Comparison of ENCODE assay signal across 38 mouse cellular contexts in genomic region chr11:69179512-69179911, GRCm38 (mm10). TPM values are rescaled to one million over a fixed set of nuclear protein-coding genes. Genes with fewer than 3 reads are reported as not detected.
"Had no signal": no experiment of that assay in that cellular context is flagged by ENCODE, and none has a peak within 500 bp of the region (broad histone marks: within the 10 kb centered on the region; RNA-seq: fewer than 3 reads in every experiment).

No protein-coding gene starts in this region.

- H3K27me3 ChIP-seq: limb, embryonic 13.5 days; limb, embryonic 15.5 days; lung, embryonic 15.5 days; midbrain, embryonic 12.5 days; midbrain, embryonic 13.5 days; midbrain, embryonic 15.5 days had no signal

- H3K36me3 ChIP-seq: limb, embryonic 10.5 days; limb, embryonic 12.5 days; limb, embryonic 13.5 days; limb, embryonic 15.5 days; liver, embryonic 12.5 days; liver, embryonic 13.5 days; liver, embryonic 15.5 days; lung, embryonic 15.5 days; midbrain, embryonic 10.5 days; midbrain, embryonic 12.5 days; midbrain, embryonic 13.5 days; midbrain, embryonic 15.5 days had no signal

- H3K4me3 ChIP-seq: limb, embryonic 10.5 days; limb, embryonic 12.5 days; limb, embryonic 13.5 days; limb, embryonic 15.5 days; liver, embryonic 12.5 days; liver, embryonic 13.5 days; liver, embryonic 15.5 days; lung, embryonic 15.5 days; megakaryocyte, embryonic 14.5 days; midbrain, embryonic 10.5 days; midbrain, embryonic 12.5 days; midbrain, embryonic 13.5 days; midbrain, embryonic 15.5 days; myocyte had no signal

- H3K27ac ChIP-seq: limb, embryonic 10.5 days; limb, embryonic 12.5 days; limb, embryonic 13.5 days; limb, embryonic 15.5 days; liver, embryonic 12.5 days; liver, embryonic 13.5 days; liver, embryonic 14.5 days; liver, embryonic 15.5 days; lung, embryonic 15.5 days; macrophage; midbrain, embryonic 10.5 days; midbrain, embryonic 12.5 days; midbrain, embryonic 13.5 days; midbrain, embryonic 15.5 days had no signal

- DNase-seq: left cerebral cortex, postnatal 4 days; liver; liver, embryonic 13.5 days; liver, postnatal 0 days; lung, adult 18-20 months; lung, adult 2 months; lung, embryonic 14.5 days; lung, postnatal 10 days; lung, postnatal 14 days; lung, postnatal 36 days; midbrain, embryonic 14.5 days had no signal

- H3K9me3 ChIP-seq: limb, embryonic 10.5 days; limb, embryonic 12.5 days; limb, embryonic 13.5 days; limb, embryonic 15.5 days; liver, embryonic 12.5 days; liver, embryonic 13.5 days; liver, embryonic 15.5 days; lung, embryonic 15.5 days; megakaryocyte, embryonic 14.5 days; midbrain, embryonic 10.5 days; midbrain, embryonic 12.5 days; midbrain, embryonic 13.5 days; midbrain, embryonic 15.5 days had no signal

- H3K4me1 ChIP-seq: limb, embryonic 13.5 days; limb, embryonic 15.5 days; liver, embryonic 12.5 days; liver, embryonic 13.5 days; liver, embryonic 15.5 days; lung, embryonic 15.5 days; midbrain, embryonic 10.5 days; midbrain, embryonic 12.5 days; midbrain, embryonic 13.5 days; midbrain, embryonic 15.5 days had no signal

RNA-seq across cellular contexts. Expression of gene Alox8, which starts 18.1 kb away (rescaled TPM):
- total RNA-seq: liver, adult 2 months; megakaryocyte-erythroid progenitor cell, adult 5-6 weeks had no signal
- polyA plus RNA-seq: limb, embryonic 12.5 days; liver, adult 2 months; liver, embryonic 12.5 days; liver, embryonic 13.5 days; lung, adult 2 months; lung, embryonic 14.5 days; macrophage; midbrain, embryonic 11.5 days; myocyte; neural tube, embryonic 11.5 days had no signal

RNA-seq across cellular contexts. Expression of gene Alox12b, which starts 22.7 kb away (rescaled TPM):
- total RNA-seq: liver, adult 2 months; megakaryocyte progenitor cell, adult 5-6 weeks; megakaryocyte, adult 5-6 weeks; megakaryocyte-erythroid progenitor cell, adult 5-6 weeks; monocyte, adult 5-6 weeks had no signal
- polyA plus RNA-seq: liver, adult 2 months; liver, embryonic 11.5 days; liver, embryonic 12.5 days; liver, embryonic 13.5 days; liver, embryonic 14.5 days; liver, embryonic 15.5 days; liver, embryonic 16.5 days; liver, postnatal 0 days; lung, embryonic 14.5 days; lung, embryonic 15.5 days; lung, embryonic 16.5 days; lung, postnatal 0 days; macrophage; midbrain, embryonic 10.5 days; midbrain, embryonic 11.5 days; midbrain, embryonic 13.5 days; myocyte; neural tube, embryonic 11.5 days had no signal

RNA-seq across cellular contexts. Expression of gene Aloxe3, which starts 53.8 kb away (rescaled TPM):
- total RNA-seq: liver, adult 2 months; megakaryocyte progenitor cell, adult 5-6 weeks; megakaryocyte-erythroid progenitor cell, adult 5-6 weeks had no signal
- polyA plus RNA-seq: liver, embryonic 11.5 days; liver, embryonic 12.5 days; liver, embryonic 13.5 days; liver, embryonic 15.5 days; macrophage had no signal

RNA-seq across cellular contexts. Expression of gene 9130213A22Rik, which starts 57.1 kb away (rescaled TPM):
- total RNA-seq: liver, adult 2 months; megakaryocyte progenitor cell, adult 5-6 weeks; megakaryocyte, adult 5-6 weeks; megakaryocyte-erythroid progenitor cell, adult 5-6 weeks; monocyte, adult 5-6 weeks had no signal
- polyA plus RNA-seq: liver, embryonic 13.5 days; liver, embryonic 16.5 days; midbrain, embryonic 13.5 days; neural tube, embryonic 11.5 days had no signal

RNA-seq across cellular contexts. Expression of gene Gucy2e, which starts 57.3 kb away (rescaled TPM):
- total RNA-seq: liver, adult 2 months; megakaryocyte-erythroid progenitor cell, adult 5-6 weeks; monocyte, adult 5-6 weeks had no signal
- polyA plus RNA-seq: limb, embryonic 10.5 days; limb, embryonic 11.5 days; limb, embryonic 12.5 days; liver, adult 2 months; liver, embryonic 12.5 days; liver, embryonic 13.5 days; liver, embryonic 14.5 days; liver, embryonic 15.5 days; liver, embryonic 16.5 days; liver, postnatal 0 days; lung, adult 2 months; lung, embryonic 14.5 days; macrophage; myocyte; neural tube, embryonic 11.5 days had no signal
